27 mouse cellular contexts compared by ENCODE assay signal in the genomic region with DNA sequence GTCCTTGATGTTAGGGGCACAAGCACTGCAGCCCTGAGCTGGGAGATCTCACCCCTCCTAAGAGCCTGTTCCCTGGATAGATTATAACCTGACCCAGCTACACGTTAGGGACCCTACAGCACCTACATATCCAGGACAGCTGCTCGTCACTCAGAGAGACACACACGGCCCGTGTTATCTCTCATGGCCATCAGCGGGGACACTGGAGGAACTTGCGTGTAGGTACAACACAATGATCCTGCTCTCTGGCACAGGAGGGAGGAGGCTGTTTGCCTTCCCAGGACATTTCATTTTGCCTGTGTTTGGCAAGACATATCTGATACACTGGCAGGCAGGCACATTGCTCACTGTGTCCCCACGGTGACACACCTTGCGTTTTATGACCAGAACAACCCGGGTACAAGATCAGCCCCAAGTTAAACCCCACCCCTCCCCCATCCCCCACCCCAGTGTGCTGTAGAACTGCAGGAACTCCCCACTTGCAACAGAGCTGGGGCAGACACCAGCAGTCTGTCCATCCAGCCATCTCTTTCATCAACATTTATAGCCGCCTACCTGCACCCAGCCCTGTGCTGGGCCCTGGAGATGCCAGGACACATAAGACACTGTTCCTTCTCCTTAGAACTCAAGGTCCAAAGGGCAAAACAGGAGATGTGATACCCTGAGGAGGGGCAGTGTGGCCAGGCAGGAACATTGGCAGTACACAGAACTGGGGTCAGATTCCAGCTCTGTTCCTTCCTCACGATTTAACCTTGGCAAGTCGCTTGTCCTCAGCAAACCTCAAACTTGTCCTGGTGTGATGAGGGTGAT. TPM values are rescaled to one million over a fixed set of nuclear protein-coding genes. Genes with fewer than 3 reads are reported as not detected.
A peak's percentile ranks its signal among the peaks of the same experiment; 100 is the strongest.
DNase-seq lines count a peak whose midpoint lies in the region; ATAC-seq and TF ChIP-seq lines count a peak whose summit lies in the region.
"Had no signal": no experiment of that assay in that cellular context is flagged by ENCODE, and none has a peak within 500 bp of the region (broad histone marks: within the 10 kb centered on the region; RNA-seq: fewer than 3 reads in every experiment).

No protein-coding gene starts in this region.

- peak; percentile 70 for DNase-seq in kidney, adult 2 months
- DNase-seq in urinary bladder, postnatal 14 days (ENCODE audit: low spot score), result peak; percentile 33
- no peak for DNase-seq in urinary bladder, adult 2 months (ENCODE audit: low spot score)
- DNase-seq in large intestine, adult 2 months (ENCODE audit: low read depth, low spot score), result peak; percentile 59
- peak; percentile 29 for DNase-seq in stomach, postnatal 0 days (ENCODE audit: low spot score)
- DNase-seq in layer of hippocampus, postnatal 25 days (ENCODE audit: extremely low spot score in 1 of 2, low spot score in 1 of 2), result no peak
- no peak for DNase-seq in hindbrain, postnatal 0 days (ENCODE audit: low spot score)
- DNase-seq: adrenal gland, postnatal 36 days; cerebellum, adult 11 months; cerebellum, postnatal 14 days; heart, adult 2 months; heart, postnatal 14 days; kidney, postnatal 14 days; lung, adult 18-20 months; lung, postnatal 10 days had no signal

- no peak for TF ChIP-seq CTCF in kidney, adult 2 months (conservative IDR thresholded peaks at IDR 0.05; ENCODE audit: insufficient read depth, insufficient read length, low read depth, low read length)
- TF ChIP-seq CTCF in stomach, postnatal 0 days (IDR thresholded peaks at IDR 0.05; ENCODE audit: low read depth), result no peak
- no peak for TF ChIP-seq CTCF in hindbrain, postnatal 0 days (IDR thresholded peaks at IDR 0.05; ENCODE audit: low read depth)

- no peak for TF ChIP-seq POLR2A in kidney, adult 2 months (IDR thresholded peaks at IDR 0.05; ENCODE audit: low read depth, low read length)

- no peaks in the 10 kb centered on the region for H3K9me3 ChIP-seq in kidney, embryonic 15.5 days (replicated peaks)
- H3K9me3 ChIP-seq in stomach, postnatal 0 days (ENCODE audit: control insufficient read depth, low read length), result no peaks in the 10 kb centered on the region
- no peaks in the 10 kb centered on the region for H3K9me3 ChIP-seq in hindbrain, postnatal 0 days (ENCODE audit: low read length)
- H3K9me3 ChIP-seq: embryonic facial prominence, embryonic 12.5 days; heart, embryonic 13.5 days; hindbrain, embryonic 13.5 days; limb, embryonic 13.5 days; midbrain, embryonic 10.5 days had no signal

- TF ChIP-seq EP300 in stomach, postnatal 0 days (optimal IDR thresholded peaks at IDR 0.05), result no peak

- no peak overlapping the region for H3K27ac ChIP-seq in kidney, adult 2 months (ENCODE audit: insufficient read depth, low read depth, low read length)
- no peak overlapping the region for H3K27ac ChIP-seq in kidney, embryonic 15.5 days
- H3K27ac ChIP-seq in stomach, postnatal 0 days (replicated peaks), result no peak overlapping the region
- no peak overlapping the region for H3K27ac ChIP-seq in hindbrain, postnatal 0 days
- H3K27ac ChIP-seq: embryonic facial prominence, embryonic 12.5 days; heart, adult 2 months; heart, embryonic 13.5 days; hindbrain, embryonic 13.5 days; limb, embryonic 13.5 days; midbrain, embryonic 10.5 days had no signal

- 75% methylated on average over 12 of the region's 12 CpGs for WGBS in kidney, adult 2 months
- WGBS in kidney, embryonic 15.5 days, result 68% methylated on average over 12 of the region's 12 CpGs
- 32% methylated on average over 12 of the region's 12 CpGs for WGBS in large intestine, adult 2 months
- 58% methylated on average over 12 of the region's 12 CpGs for whole genome bisulfite sequencing in stomach, postnatal 0 days
- WGBS in hindbrain, postnatal 0 days, result 89% methylated on average over 12 of the region's 12 CpGs

- no peaks in the 10 kb centered on the region for H3K36me3 ChIP-seq in kidney, adult 2 months (ENCODE audit: control insufficient read depth, insufficient read depth, low read length)
- no peaks in the 10 kb centered on the region for H3K36me3 ChIP-seq in kidney, embryonic 15.5 days
- no peaks in the 10 kb centered on the region for H3K36me3 ChIP-seq in stomach, postnatal 0 days (ENCODE audit: control insufficient read depth, insufficient read depth, low read length)
- no peaks in the 10 kb centered on the region for H3K36me3 ChIP-seq in hindbrain, postnatal 0 days (ENCODE audit: insufficient read depth, low read length)
- H3K36me3 ChIP-seq: embryonic facial prominence, embryonic 12.5 days; heart, embryonic 13.5 days; hindbrain, embryonic 13.5 days; limb, embryonic 13.5 days; midbrain, embryonic 10.5 days had no signal

- H3K27me3 ChIP-seq in kidney, adult 2 months (replicated peaks; ENCODE audit: control insufficient read depth, insufficient read depth, low read length), result no peaks in the 10 kb centered on the region
- peaks cover 3% of the 10 kb centered on the region; the same call in 1 of the 2 replicates for H3K27me3 ChIP-seq in kidney, embryonic 15.5 days
- H3K27me3 ChIP-seq in stomach, postnatal 0 days (ENCODE audit: control insufficient read depth, insufficient read depth, low read length), result no peaks in the 10 kb centered on the region
- no peaks in the 10 kb centered on the region for H3K27me3 ChIP-seq in hindbrain, postnatal 0 days (ENCODE audit: insufficient read depth, low read length)
- H3K27me3 ChIP-seq: embryonic facial prominence, embryonic 12.5 days; hindbrain, embryonic 13.5 days had no signal

- H3K9ac ChIP-seq in kidney, embryonic 15.5 days, result no peak overlapping the region
- no peak overlapping the region for H3K9ac ChIP-seq in stomach, postnatal 0 days (ENCODE audit: low read length)
- no peak overlapping the region for H3K9ac ChIP-seq in hindbrain, postnatal 0 days (replicated peaks; ENCODE audit: low read length)
- H3K9ac ChIP-seq: embryonic facial prominence, embryonic 12.5 days; heart, embryonic 13.5 days; hindbrain, embryonic 13.5 days; limb, embryonic 13.5 days had no signal

- no peak for ATAC-seq in kidney, embryonic 15.5 days (replicated peaks; ENCODE audit: low FRiP score)
- no peak; the same call in 1 of the 2 replicates for ATAC-seq in stomach, postnatal 0 days (ENCODE audit: low FRiP score, low TSS enrichment)
- no peak for ATAC-seq in hindbrain, postnatal 0 days
- ATAC-seq: inflammation-experienced regulatory T-cells, adult 6 months; midbrain, embryonic 16.5 days had no signal

- peaks cover 6% of the 10 kb centered on the region for H3K4me1 ChIP-seq in kidney, adult 2 months (ENCODE audit: control insufficient read depth, insufficient read depth, low read length)
- peaks cover 9% of the 10 kb centered on the region for H3K4me1 ChIP-seq in kidney, embryonic 15.5 days
- H3K4me1 ChIP-seq in stomach, postnatal 0 days (replicated peaks; ENCODE audit: control insufficient read depth, insufficient read depth), result no peaks in the 10 kb centered on the region
- no peaks in the 10 kb centered on the region; the same call in 1 of the 2 replicates for H3K4me1 ChIP-seq in hindbrain, postnatal 0 days (ENCODE audit: insufficient read depth, low read length)

- H3K4me2 ChIP-seq in kidney, embryonic 15.5 days, result no peak overlapping the region
- H3K4me2 ChIP-seq in stomach, postnatal 0 days (replicated peaks; ENCODE audit: low read depth), result no peak overlapping the region
- no peak overlapping the region for H3K4me2 ChIP-seq in hindbrain, postnatal 0 days (ENCODE audit: low read depth, low read length)
- H3K4me2 ChIP-seq: embryonic facial prominence, embryonic 12.5 days; heart, embryonic 13.5 days; hindbrain, embryonic 13.5 days; limb, embryonic 13.5 days had no signal

- H3K4me3 ChIP-seq in kidney, adult 2 months (ENCODE audit: insufficient read depth, low read depth, low read length), result no peak overlapping the region
- H3K4me3 ChIP-seq in kidney, embryonic 15.5 days (replicated peaks), result no peak overlapping the region
- H3K4me3 ChIP-seq in stomach, postnatal 0 days (ENCODE audit: low read depth, low read length), result no peak overlapping the region
- no peak overlapping the region for H3K4me3 ChIP-seq in hindbrain, postnatal 0 days (ENCODE audit: low read length)
- H3K4me3 ChIP-seq: embryonic facial prominence, embryonic 12.5 days; heart, adult 2 months; heart, embryonic 13.5 days; hindbrain, embryonic 13.5 days; limb, embryonic 13.5 days; midbrain, embryonic 10.5 days had no signal

RNA-seq across cellular contexts. Expression of a gene that starts 1.2 kb away (rescaled TPM):
- 0.25 and 0.41 TPM in 2 replicates for polyA plus RNA-seq in kidney, adult 2 months (2012; rRNA removed)
- 0.40 and 0.93 TPM in 2 replicates for polyA plus RNA-seq in kidney, embryonic 15.5 days (2015; fragmentation: Nextera tagmentation; extraction: Ambion mirVana)
- 1.0 and 1.6 TPM in 2 replicates for polyA plus RNA-seq in urinary bladder, adult 2 months (2012; rRNA removed)
- 0.52 and 1.2 TPM in 2 replicates for polyA plus RNA-seq in large intestine, adult 2 months (2012; rRNA removed)
- not detected in 2 replicates for polyA plus RNA-seq in stomach, postnatal 0 days (2015; fragmentation: Nextera tagmentation; extraction: Ambion mirVana)
- total RNA-seq in layer of hippocampus, postnatal 25 days (2021), result not detected
- 1.1 TPM in 1 of 2 replicates, not detected in the other for total RNA-seq in hindbrain, postnatal 0 days (2014; rRNA removed)
- polyA plus RNA-seq in hindbrain, postnatal 0 days (2015; fragmentation: Nextera tagmentation; extraction: Ambion mirVana), result not detected in 2 replicates
- total RNA-seq: ES-E14; left cerebral cortex, postnatal 14 days had no signal
- polyA plus RNA-seq: embryonic facial prominence, embryonic 12.5 days; forebrain, embryonic 11.5 days; hindbrain, embryonic 13.5 days; inflammation-experienced regulatory T-cells, adult 6 months; midbrain, embryonic 16.5 days; neural tube, embryonic 14.5 days had no signal

RNA-seq across cellular contexts. Expression of a gene that starts 34.1 kb away (rescaled TPM):
- 8.0 and 8.5 TPM in 2 replicates for polyA plus RNA-seq in kidney, adult 2 months (2012; rRNA removed)
- polyA plus RNA-seq in kidney, embryonic 15.5 days (2015; fragmentation: Nextera tagmentation; extraction: Ambion mirVana), result 36.2 and 38.0 TPM in 2 replicates
- 6.3 and 9.7 TPM in 2 replicates for polyA plus RNA-seq in urinary bladder, adult 2 months (2012; rRNA removed)
- polyA plus RNA-seq in large intestine, adult 2 months (2012; rRNA removed), result 7.8 and 25.1 TPM in 2 replicates
- 4.3 and 4.9 TPM in 2 replicates for polyA plus RNA-seq in stomach, postnatal 0 days (2015; fragmentation: Nextera tagmentation; extraction: Ambion mirVana)
- total RNA-seq in layer of hippocampus, postnatal 25 days (2021), result 10 to 100 TPM; 13.1 to 13.7 TPM
- total RNA-seq in hindbrain, postnatal 0 days (2014; rRNA removed), result 12.4 and 19.4 TPM in 2 replicates
- polyA plus RNA-seq in hindbrain, postnatal 0 days (2015; fragmentation: Nextera tagmentation; extraction: Ambion mirVana), result 13.9 and 14.6 TPM in 2 replicates
- polyA plus RNA-seq: inflammation-experienced regulatory T-cells, adult 6 months had no signal

Comparison
In these comparisons a context has a peak if more than half of its experiments do, and no peak if none do; other contexts are left out.
1. DNase-seq: peak in kidney, adult 2 months (single experiment), urinary bladder, postnatal 14 days (single experiment), large intestine, adult 2 months (single experiment) and stomach, postnatal 0 days (single experiment); none in urinary bladder, adult 2 months (single experiment), layer of hippocampus, postnatal 25 days (0 of 2) and hindbrain, postnatal 0 days (single experiment).